Mouse (Mus musculus) limb, embryonic 15.5 days (tissue): ENCODE data around the gene Hnrnpl. TPM values are rescaled to one million over a fixed set of nuclear protein-coding genes. Genes with fewer than 3 reads are reported as not detected.

Source experiments
- ATAC-seq: fragments of 200-750 bp; cut with Nextera tagmentation; 2 replicates; pipeline ENCODE4 v1.8.0; 2017; ENCODE audit warnings: low read depth, moderate TSS enrichment; ENCODE audit not compliant: insufficient number of reproducible peaks, low FRiP score, low TSS enrichment
- H3K27ac ChIP-seq: fragments of 300-500 bp; sonication (generic); 2 replicates; pipeline ENCODE4 v1.5.1; 2015; ENCODE audit warnings: moderate library complexity, mild to moderate bottlenecking, inconsistent platforms
- H3K27me3 ChIP-seq: fragments of 300-500 bp; sonication (generic); 2 replicates; pipeline ENCODE4 v1.6.1; 2015; ENCODE audit warnings: inconsistent platforms
- H3K36me3 ChIP-seq: fragments of 300-500 bp; sonication (generic); 2 replicates; pipeline ENCODE4 v1.6.1; 2015; ENCODE audit warnings: inconsistent platforms
- H3K4me1 ChIP-seq: fragments of 300-500 bp; sonication (generic); 2 replicates; pipeline ENCODE4 v1.6.1; 2015; ENCODE audit warnings: inconsistent platforms
- H3K4me2 ChIP-seq: fragments of 300-500 bp; sonication (generic); 2 replicates; pipeline ENCODE4 v1.6.1; 2015; ENCODE audit warnings: mild to moderate bottlenecking, inconsistent platforms
- H3K4me3 ChIP-seq: fragments of 300-500 bp; sonication (generic); 2 replicates; pipeline ENCODE4 v1.5.1; 2015; ENCODE audit warnings: mild to moderate bottlenecking, inconsistent platforms
- H3K9ac ChIP-seq: fragments of 300-500 bp; sonication (generic); 2 replicates; pipeline ENCODE4 v1.6.1; 2015; ENCODE audit warnings: inconsistent platforms
- H3K9me3 ChIP-seq: fragments of 300-500 bp; sonication (generic); 2 replicates; pipeline ENCODE4 v1.6.1; 2016; ENCODE audit warnings: inconsistent platforms
- WGBS: fragments of 180-500 bp; shearing (Covaris S2); methylation state at CpG from one replicate; pipeline ENCODE4 v1.1.7; 2015; 5-methylcytosine and 5-hydroxymethylcytosine counted together
- polyA plus RNA-seq: library from polyadenylated mRNA; unstranded; fragments of >200 nt; fragmentation: Nextera tagmentation; extraction: Ambion mirVana; gene quantifications from 2 replicates; pipeline ENCODE4 v1.2.1, GENCODE M21; 2015

The Hnrnpl gene
- polyA plus RNA-seq, 1 experiment from 2014 or later, result 221 TPM

DNA sequence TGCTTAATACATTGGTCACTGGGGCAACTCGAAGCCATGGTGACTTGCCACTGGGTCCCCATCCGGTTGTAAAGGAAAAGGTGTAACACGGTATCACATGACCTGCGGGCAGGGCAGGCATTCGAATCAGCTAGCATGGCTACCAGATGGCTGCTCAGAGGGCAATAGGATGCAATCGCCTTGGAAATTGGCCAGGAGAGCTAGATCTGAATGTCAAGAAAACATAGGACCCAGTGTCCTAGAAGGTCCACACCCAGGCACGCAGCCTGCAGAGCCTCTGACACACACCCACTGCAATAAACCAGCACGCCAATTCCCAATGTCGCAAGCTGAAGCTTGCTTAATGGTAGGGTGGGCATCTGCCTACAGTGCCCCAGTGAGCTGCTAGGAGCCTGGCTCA, 30.0 kb downstream of the Hnrnpl start:
- H3K4me3 ChIP-seq, result no peak overlapping the region
- no peak overlapping the region for H3K9ac ChIP-seq
- 59% methylated on average over 9 of the region's 9 CpGs for WGBS
- peak; percentile 45; the same call in 1 of the 2 replicates for ATAC-seq
- H3K4me1 ChIP-seq, result no peaks in the 10 kb centered on the region
- no peak overlapping the region for H3K4me2 ChIP-seq
- H3K36me3 ChIP-seq, result no peaks in the 10 kb centered on the region
- H3K9me3 ChIP-seq, result no peaks in the 10 kb centered on the region
- 0 out of 2 replicates have a peak overlapping the region, but pooled peaks have one; percentile 27 for H3K27ac ChIP-seq
- H3K27me3 ChIP-seq, result no peaks in the 10 kb centered on the region

GRCm38 (mm10) chr7:28847273-28847672, 38.9 kb downstream of the Hnrnpl start:
- Histone ChIP-seq H3K4me2 (no peak overlapping the region), H3K9me3 (no peaks in the 10 kb centered on the region), H3K4me1 (peaks cover 15% of the 10 kb centered on the region), H3K4me3 (no peak overlapping the region), H3K36me3 (no peaks in the 10 kb centered on the region), H3K27me3 (no peaks in the 10 kb centered on the region), H3K27ac (no peak overlapping the region), H3K9ac (no peak overlapping the region)
- WGBS, result 64% methylated on average over 1 of the region's 1 CpGs
- ATAC-seq, result no peak

GRCm38 (mm10) chr7:28849700-28850236, 41.4 kb downstream of the Hnrnpl start:
- Histone ChIP-seq H3K4me3 (no peak overlapping the region), H3K36me3 (no peaks in the 10 kb centered on the region), H3K27ac (peak overlapping the region; percentile 83), H3K9me3 (no peaks in the 10 kb centered on the region), H3K4me1 (peaks cover 15% of the 10 kb centered on the region), H3K27me3 (no peaks in the 10 kb centered on the region), H3K4me2 (peak overlapping the region; percentile 14), H3K9ac (no peak overlapping the region)
- 12% methylated on average over 1 of the region's 1 CpGs for WGBS
- ATAC-seq, result peak; percentile 78

DNA sequence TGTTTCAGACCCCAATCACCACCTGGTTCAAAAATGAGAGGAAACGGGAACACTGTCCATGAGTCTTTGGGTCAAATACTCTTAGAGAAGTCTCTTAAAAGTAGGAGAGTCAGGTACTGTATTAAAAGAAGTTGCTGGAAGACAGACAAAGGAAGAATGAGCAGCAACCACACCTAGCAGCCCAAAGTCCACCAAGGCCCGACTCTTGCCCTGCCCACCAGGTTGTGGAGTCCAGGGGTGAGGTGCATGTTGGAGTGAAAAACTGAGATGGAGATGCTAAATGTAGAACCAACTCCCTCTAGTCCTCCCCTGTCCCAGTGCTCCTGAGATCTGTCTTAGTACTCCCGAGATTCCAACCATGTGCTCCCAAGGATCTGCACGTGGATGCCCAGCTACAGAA, 42.3 kb downstream of the Hnrnpl start:
- Histone ChIP-seq H3K27me3 (no peaks in the 10 kb centered on the region), H3K36me3 (no peaks in the 10 kb centered on the region), H3K4me1 (peaks cover 15% of the 10 kb centered on the region), H3K9ac (no peak overlapping the region), H3K4me3 (no peak overlapping the region), H3K9me3 (no peaks in the 10 kb centered on the region), H3K27ac (peak overlapping the region; percentile 83), H3K4me2 (no peak overlapping the region)
- WGBS, result 79% methylated on average over 4 of the region's 4 CpGs
- ATAC-seq, result no peak

DNA sequence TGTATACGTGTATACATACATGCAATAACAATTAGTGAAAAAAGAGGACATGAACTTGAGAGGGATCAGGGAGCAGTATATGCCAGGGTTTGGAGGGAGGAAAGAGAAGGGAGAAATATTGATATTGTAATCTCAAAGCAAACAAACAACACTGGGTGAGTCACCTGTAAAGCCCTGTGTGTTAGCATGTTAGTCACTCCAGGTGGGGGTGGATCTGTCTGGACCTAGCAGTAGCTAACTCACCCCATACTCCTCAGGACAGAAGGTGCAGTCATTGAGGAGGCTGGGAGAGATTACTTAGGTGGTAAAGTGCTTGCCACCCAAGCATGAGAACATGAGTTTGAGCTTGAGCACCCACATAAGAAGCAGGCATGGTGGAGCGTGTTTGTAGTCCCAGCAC, 51.6 kb downstream of the Hnrnpl start:
- no peak for ATAC-seq
- Histone ChIP-seq H3K4me1 (peaks cover 18% of the 10 kb centered on the region), H3K36me3 (no peaks in the 10 kb centered on the region), H3K27me3 (no peaks in the 10 kb centered on the region), H3K27ac (no peak overlapping the region), H3K4me2 (no peak overlapping the region), H3K9me3 (no peaks in the 10 kb centered on the region), H3K4me3 (no peak overlapping the region), H3K9ac (no peak overlapping the region)
- WGBS, result 94% methylated on average over 2 of the region's 2 CpGs

DNA sequence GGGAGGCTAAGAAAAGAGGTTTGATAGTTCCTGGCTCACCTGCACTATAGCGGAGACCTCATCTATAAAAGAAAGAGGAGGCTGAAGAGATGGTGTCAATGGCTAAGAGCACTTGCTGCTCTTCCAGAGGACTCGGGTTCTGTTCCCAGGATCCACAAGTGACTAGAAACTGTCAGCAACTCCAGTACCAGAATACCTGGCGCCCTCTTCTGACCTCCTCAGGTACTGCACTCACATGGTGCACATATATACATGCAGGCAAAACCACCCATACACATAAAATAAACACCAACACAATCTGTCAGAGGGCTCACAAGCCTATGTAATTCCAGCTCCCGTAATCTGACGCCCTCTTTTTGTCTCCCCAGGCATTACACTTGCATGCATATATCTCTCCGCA, 52.6 kb downstream of the Hnrnpl start:
- no peaks in the 10 kb centered on the region for H3K36me3 ChIP-seq
- no peak overlapping the region for H3K4me3 ChIP-seq
- H3K4me1 ChIP-seq, result peaks cover 23% of the 10 kb centered on the region
- H3K9ac ChIP-seq, result no peak overlapping the region
- H3K27ac ChIP-seq, result no peak overlapping the region
- no peaks in the 10 kb centered on the region for H3K27me3 ChIP-seq
- no peak for ATAC-seq
- H3K9me3 ChIP-seq, result no peaks in the 10 kb centered on the region
- H3K4me2 ChIP-seq, result no peak overlapping the region
- WGBS, result 90% methylated on average over 6 of the region's 6 CpGs

GRCm38 (mm10) chr7:28862817-28863499, 54.6 kb downstream of the Hnrnpl start:
- peak overlapping the region; percentile 77; the same call in 1 of the 2 replicates for H3K27ac ChIP-seq
- H3K9me3 ChIP-seq, result no peaks in the 10 kb centered on the region
- no peak overlapping the region for H3K9ac ChIP-seq
- H3K4me3 ChIP-seq, result no peak overlapping the region
- H3K36me3 ChIP-seq, result no peaks in the 10 kb centered on the region
- no peaks in the 10 kb centered on the region for H3K27me3 ChIP-seq
- 74% methylated on average over 15 of the region's 15 CpGs for WGBS
- H3K4me1 ChIP-seq, result peaks cover 36% of the 10 kb centered on the region
- H3K4me2 ChIP-seq, result no peak overlapping the region
- no peak for ATAC-seq

DNA sequence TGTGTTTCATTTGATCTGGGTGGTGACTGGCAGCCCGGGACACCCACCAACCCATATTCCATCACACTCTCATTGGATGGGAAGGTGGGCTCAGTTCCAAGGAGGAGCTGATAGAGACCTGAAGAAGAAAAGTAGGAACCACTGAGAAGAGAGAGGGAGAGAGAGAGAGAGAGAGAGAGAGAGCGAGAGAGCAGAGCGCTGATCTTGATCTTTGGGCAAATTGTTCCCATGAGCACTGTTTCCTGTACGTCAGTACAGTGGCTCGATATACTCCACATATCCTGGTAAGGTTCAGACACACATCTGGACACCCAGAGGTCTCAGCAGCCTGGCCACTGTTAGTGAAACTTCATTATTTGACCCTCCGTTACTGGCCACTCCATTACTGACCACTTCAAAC, 55.2 kb downstream of the Hnrnpl start, which contains the start of gene Lgals7:
Gene Lgals7, plus strand, starts transcription at position 314 of the 400 bp plus-strand sequence.
- Histone ChIP-seq H3K27ac (peak within 1 kb of the TSS; percentile 77), H3K9me3 (no peaks in the 10 kb centered on the region), H3K9ac (no peak within 1 kb of the TSS), H3K36me3 (no peaks in the 10 kb centered on the region), H3K4me1 (peaks cover 36% of the 10 kb centered on the region), H3K4me3 (peak within 1 kb of the TSS; percentile 25), H3K4me2 (peak within 1 kb of the TSS; percentile 33), H3K27me3 (no peaks in the 10 kb centered on the region)
- 64% methylated on average over 6 of the region's 6 CpGs for WGBS
- ATAC-seq, result no peak

- Histone ChIP-seq H3K27me3 (no peaks in the 10 kb centered on the region), H3K4me3 (peak overlapping the region; percentile 25), H3K9me3 (no peaks in the 10 kb centered on the region), H3K4me2 (peak overlapping the region; percentile 33), H3K36me3 (no peaks in the 10 kb centered on the region), H3K27ac (peak overlapping the region; percentile 77), H3K4me1 (peaks cover 36% of the 10 kb centered on the region), H3K9ac (no peak overlapping the region)
- 21% methylated on average over 9 of the region's 9 CpGs for WGBS
- no peak for ATAC-seq
These were observed 56.0 kb downstream of the Hnrnpl start for GRCm38 (mm10) chr7:28864288-28864750.

- no peaks in the 10 kb centered on the region for H3K9me3 ChIP-seq
- H3K27ac ChIP-seq, result peak overlapping the region; percentile 72
- no peaks in the 10 kb centered on the region for H3K36me3 ChIP-seq
- H3K4me2 ChIP-seq, result peak overlapping the region; percentile 41
- peak overlapping the region; percentile 23 for H3K4me3 ChIP-seq
- 38% methylated on average over 33 of the region's 33 CpGs for WGBS
- H3K27me3 ChIP-seq, result no peaks in the 10 kb centered on the region
- H3K4me1 ChIP-seq, result peaks cover 36% of the 10 kb centered on the region
- H3K9ac ChIP-seq, result no peak overlapping the region
- ATAC-seq, result peak; percentile 47
These were observed 57.4 kb downstream of the Hnrnpl start for GRCm38 (mm10) chr7:28865481-28866300.

DNA sequence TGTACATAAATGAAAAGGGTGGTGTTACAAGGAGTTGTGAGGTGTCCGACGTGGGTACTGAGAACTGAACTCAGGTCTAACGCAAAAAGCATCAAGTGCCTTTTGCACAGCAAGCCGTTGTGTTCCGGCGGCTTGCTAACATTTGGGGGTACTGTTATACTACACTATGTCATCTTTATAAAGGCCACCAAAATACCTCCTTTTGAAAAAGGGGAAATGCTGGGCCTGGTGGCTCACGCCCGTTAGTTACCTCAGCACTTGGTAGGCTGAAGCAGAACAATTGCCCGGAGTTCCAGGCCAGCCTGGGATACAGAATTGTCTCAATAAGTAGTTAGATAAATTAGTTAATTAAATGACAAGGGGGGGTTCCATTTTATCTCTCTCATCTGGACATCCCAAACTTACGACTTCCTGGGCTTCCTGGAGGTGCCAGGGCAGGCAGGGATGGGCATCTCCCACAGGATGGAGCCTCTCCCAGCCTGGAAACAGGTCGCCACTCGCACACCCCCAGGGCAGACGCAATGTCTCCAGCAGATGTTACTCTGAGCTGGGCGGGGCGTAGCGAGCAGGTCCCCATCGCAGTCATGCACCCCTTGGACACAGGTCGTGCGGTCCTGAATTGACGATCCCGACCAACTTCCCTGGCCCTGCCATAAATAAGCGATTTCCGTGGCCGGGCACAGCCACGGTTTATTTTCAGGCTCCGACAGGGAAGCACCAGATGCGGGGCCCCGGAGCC, 58.6 kb downstream of the Hnrnpl start:
- peaks cover 36% of the 10 kb centered on the region for H3K4me1 ChIP-seq
- H3K36me3 ChIP-seq, result no peaks in the 10 kb centered on the region
- no peak overlapping the region for H3K4me2 ChIP-seq
- WGBS, result 79% methylated on average over 28 of the region's 28 CpGs
- no peak overlapping the region for H3K9ac ChIP-seq
- peak overlapping the region; percentile 50 for H3K27ac ChIP-seq
- H3K9me3 ChIP-seq, result no peaks in the 10 kb centered on the region
- no peak for ATAC-seq
- no peak overlapping the region for H3K4me3 ChIP-seq
- H3K27me3 ChIP-seq, result no peaks in the 10 kb centered on the region
